Mouse (Mus musculus) liver, embryonic 14.5 days (tissue): ENCODE measurements at regions not wholly inside any gene's neighbourhood (a gene's known extent, or its start where the extent isn't known, plus 50 kb on each side); places are given as distances from the start of the nearest gene placed in this dataset.

Source experiments
- ATAC-seq: fragments of 200-750 bp; cut with Nextera tagmentation; 2 replicates; pipeline ENCODE4 v1.8.0; 2017; ENCODE audit warnings: moderate number of reproducible peaks, mild to moderate bottlenecking, moderate library complexity; ENCODE audit not compliant: insufficient read depth
- DNase-seq, 3 experiments: peaks; one replicate each; pipeline ENCODE4 v3.0.0-alpha.2; 2012 to 2013; ENCODE audit warnings: low read depth in 3 of 3, low spot score in 3 of 3
- H3K27ac ChIP-seq: fragments of 300-500 bp; sonication (generic); 2 replicates; pipeline ENCODE4 v1.5.1; 2014; ENCODE audit warnings: moderate library complexity, mild to moderate bottlenecking, control low read depth, inconsistent platforms
- H3K27me3 ChIP-seq: fragments of 300-500 bp; sonication (generic); 2 replicates; pipeline ENCODE4 v1.6.1; 2014; ENCODE audit warnings: mild to moderate bottlenecking, low read length, moderate library complexity; ENCODE audit not compliant: control insufficient read depth, insufficient read depth
- H3K36me3 ChIP-seq: fragments of 300-500 bp; sonication (generic); replicated peaks from 2 replicates; pipeline ENCODE4 v1.6.1; 2014; ENCODE audit warnings: low read depth; ENCODE audit not compliant: control insufficient read depth, insufficient read depth
- H3K4me1 ChIP-seq, 2 experiments: fragments of 200-500 bp in 1 of 2; fragments of 300-500 bp in 1 of 2; sonication (generic) in 1 of 2; replicated peaks; 2 replicates each; pipeline ENCODE4 v1.6.1; 2012 to 2014; ENCODE audit warnings: antibody characterized with exemption in 1 of 2, inconsistent platforms in 1 of 2, low read length in 1 of 2; ENCODE audit not compliant: control insufficient read depth in 2 of 2, insufficient read depth in 2 of 2
- H3K4me2 ChIP-seq: fragments of 300-500 bp; sonication (generic); 2 replicates; pipeline ENCODE4 v1.6.1; 2014; ENCODE audit warnings: low read depth, mild to moderate bottlenecking, control low read depth, moderate library complexity
- H3K4me3 ChIP-seq, 2 experiments: fragments of 200-500 bp in 1 of 2; fragments of 300-500 bp in 1 of 2; sonication (generic) in 1 of 2; 2 replicates each; pipeline ENCODE4 v1.5.1; 2012 to 2014; ENCODE audit warnings: low read depth in 2 of 2, low read length in 2 of 2, mild to moderate bottlenecking in 2 of 2, control low read depth in 1 of 2, inconsistent platforms in 1 of 2, moderate library complexity in 1 of 2; ENCODE audit not compliant: insufficient read depth in 1 of 2
- H3K9ac ChIP-seq: fragments of 300-500 bp; sonication (generic); replicated peaks from 2 replicates; pipeline ENCODE4 v1.6.1; 2014; ENCODE audit warnings: mild to moderate bottlenecking, control low read depth, moderate library complexity
- H3K9me3 ChIP-seq: fragments of 300-500 bp; sonication (generic); 2 replicates; pipeline ENCODE4 v1.6.1; 2016; ENCODE audit warnings: low read length, mixed read lengths; ENCODE audit not compliant: control insufficient read depth
- CTCF ChIP-seq: IDR thresholded peaks from 2 replicates; pipeline ENCODE4 v1.5.1; 2016; ENCODE audit warnings: antibody characterized with exemption, low read depth, control low read depth
- EP300 ChIP-seq: IDR thresholded peaks from 2 replicates; pipeline ENCODE4 v1.6.1; 2016; ENCODE audit warnings: antibody characterized with exemption, low read depth
- WGBS: fragments of 180-500 bp; shearing (Covaris S2); extraction: QIAGEN DNeasy Blood & Tissue Kit; methylation state at CpG from one replicate; pipeline ENCODE4 v1.1.7; 2014; ENCODE audit not compliant: insufficient replicate concordance; 5-methylcytosine and 5-hydroxymethylcytosine counted together

GRCm38 (mm10) chr10:99555658-99556352 is 203.7 kb downstream of the Csl start:
- H3K4me3 ChIP-seq: no peak overlapping the region
- H3K36me3 ChIP-seq: no peaks in the 10 kb centered on the region
- no peaks in the 10 kb centered on the region for H3K27me3 ChIP-seq
- H3K9ac ChIP-seq: no peak overlapping the region
- H3K4me1 ChIP-seq: no peaks in the 10 kb centered on the region
- H3K27ac ChIP-seq: no peak overlapping the region
- H3K4me2 ChIP-seq: no peak overlapping the region
- no peak for TF ChIP-seq EP300
- TF ChIP-seq CTCF: no peak
- no peaks in the 10 kb centered on the region for H3K9me3 ChIP-seq
- ATAC-seq (no peak), DNase-seq (no peak)
- 63% methylated on average over 12 of the region's 12 CpGs for WGBS

GRCm38 (mm10) chr10:99556353-99557036 is 203.0 kb downstream of the Csl start:
- H3K9ac ChIP-seq: no peak overlapping the region
- no peak overlapping the region for H3K27ac ChIP-seq
- no peak overlapping the region for H3K4me2 ChIP-seq
- no peak overlapping the region for H3K4me3 ChIP-seq
- DNase-seq (no peak), ATAC-seq (no peak)
- WGBS: 71% methylated on average over 11 of the region's 11 CpGs
- no peak for TF ChIP-seq EP300
- TF ChIP-seq CTCF: no peak
- H3K9me3 ChIP-seq: no peaks in the 10 kb centered on the region
- no peaks in the 10 kb centered on the region for H3K4me1 ChIP-seq
- H3K27me3 ChIP-seq: no peaks in the 10 kb centered on the region
- no peaks in the 10 kb centered on the region for H3K36me3 ChIP-seq

- no peaks in the 10 kb centered on the region for H3K9me3 ChIP-seq
- no peak for TF ChIP-seq CTCF
- no peak for TF ChIP-seq EP300
- H3K4me3 ChIP-seq: no peak overlapping the region
- H3K4me1 ChIP-seq: no peaks in the 10 kb centered on the region
- H3K27ac ChIP-seq: no peak overlapping the region
- WGBS: 65% methylated on average over 5 of the region's 5 CpGs
- DNase-seq (no peak), ATAC-seq (no peak)
- H3K9ac ChIP-seq: no peak overlapping the region
- H3K4me2 ChIP-seq: no peak overlapping the region
- H3K36me3 ChIP-seq: no peaks in the 10 kb centered on the region
- no peaks in the 10 kb centered on the region for H3K27me3 ChIP-seq
Observed at GRCm38 (mm10) chr10:99558656-99559055, 200.8 kb downstream of the Csl start.

- H3K36me3 ChIP-seq: no peaks in the 10 kb centered on the region
- WGBS: 61% methylated on average over 11 of the region's 11 CpGs
- H3K4me2 ChIP-seq: no peak overlapping the region
- no peaks in the 10 kb centered on the region for H3K4me1 ChIP-seq
- no peak overlapping the region for H3K27ac ChIP-seq
- H3K9me3 ChIP-seq: no peaks in the 10 kb centered on the region
- H3K9ac ChIP-seq: no peak overlapping the region
- H3K4me3 ChIP-seq: no peak overlapping the region
- no peaks in the 10 kb centered on the region for H3K27me3 ChIP-seq
- TF ChIP-seq EP300: no peak
- no peak for TF ChIP-seq CTCF
- DNase-seq (no peak), ATAC-seq (no peak)
Observed at GRCm38 (mm10) chr10:99561166-99561818, 198.2 kb downstream of the Csl start.

- H3K4me1 ChIP-seq: no peaks in the 10 kb centered on the region
- H3K4me3 ChIP-seq: no peak overlapping the region
- TF ChIP-seq CTCF (no peak), EP300 (no peak)
- H3K9me3 ChIP-seq: no peaks in the 10 kb centered on the region
- no peak overlapping the region for H3K4me2 ChIP-seq
- ATAC-seq: no peak
- no peak for DNase-seq
- no peak overlapping the region for H3K9ac ChIP-seq
- no peaks in the 10 kb centered on the region for H3K36me3 ChIP-seq
- WGBS: 59% methylated on average over 4 of the region's 4 CpGs
- no peak overlapping the region for H3K27ac ChIP-seq
- H3K27me3 ChIP-seq: no peaks in the 10 kb centered on the region
Observed at GRCm38 (mm10) chr10:99564605-99565004, 194.9 kb downstream of the Csl start.
